Mouse (Mus musculus): ENCODE results near the gene Tmem132a. TPM values are rescaled to one million over a fixed set of nuclear protein-coding genes. Genes with fewer than 3 reads are reported as not detected.

Tmem132a gene
- polyA plus RNA-seq, 1 experiment from 2014 or later: 188 TPM

DNA sequence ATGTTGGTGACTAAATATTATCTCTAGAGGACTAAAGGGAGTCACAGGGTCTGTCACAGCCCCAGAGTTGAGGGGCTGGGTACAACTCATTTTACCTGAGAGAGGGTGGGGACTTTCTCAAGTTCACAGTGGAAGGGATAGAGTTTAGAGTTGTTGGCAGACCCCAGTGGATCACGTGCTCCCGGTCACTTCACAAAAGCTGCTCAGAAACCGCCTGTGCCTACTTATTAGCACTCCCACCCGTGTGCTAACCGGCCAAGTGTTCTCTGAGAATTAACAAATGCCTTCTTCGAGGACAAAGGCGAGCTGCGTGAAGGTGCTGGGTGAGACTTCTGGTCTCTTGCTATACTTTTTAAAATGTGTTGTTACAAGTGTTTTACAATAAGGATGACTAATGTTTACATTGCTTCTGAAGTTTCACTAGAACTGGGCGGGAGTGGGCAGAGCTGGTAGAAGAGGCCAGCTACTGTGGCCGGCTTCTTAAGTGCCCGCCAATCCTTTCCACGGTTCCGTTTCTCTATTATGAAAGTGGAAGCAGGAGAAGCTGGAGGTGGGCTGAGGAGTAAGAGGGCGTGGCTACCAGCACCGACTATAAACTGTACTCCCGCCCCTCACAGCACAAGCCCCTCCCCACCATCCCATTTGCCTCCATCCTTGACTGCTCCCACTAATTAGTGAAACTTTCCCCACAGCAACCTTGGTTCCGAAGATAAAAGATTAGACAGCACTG, 51.4 kb downstream of the Tmem132a start:
- WGBS: 49% methylated on average over 17 of the region's 17 CpGs
- H3K4me1 ChIP-seq (replicated peaks): no peaks in the 10 kb centered on the region
- H3K9me3 ChIP-seq: no peaks in the 10 kb centered on the region
- H3K4me3 ChIP-seq: no peak overlapping the region
- no peaks in the 10 kb centered on the region for H3K36me3 ChIP-seq
- H3K27me3 ChIP-seq: no peaks in the 10 kb centered on the region
- no peak overlapping the region for H3K9ac ChIP-seq
- H3K27ac ChIP-seq (replicated peaks): no peak overlapping the region
- ATAC-seq (ENCODE audit: low FRiP score, low read depth): 0 out of 2 replicates have a peak, but pooled peaks have one; percentile 15
- no peak overlapping the region; the same call in 1 of the 2 replicates for H3K4me2 ChIP-seq

DNA sequence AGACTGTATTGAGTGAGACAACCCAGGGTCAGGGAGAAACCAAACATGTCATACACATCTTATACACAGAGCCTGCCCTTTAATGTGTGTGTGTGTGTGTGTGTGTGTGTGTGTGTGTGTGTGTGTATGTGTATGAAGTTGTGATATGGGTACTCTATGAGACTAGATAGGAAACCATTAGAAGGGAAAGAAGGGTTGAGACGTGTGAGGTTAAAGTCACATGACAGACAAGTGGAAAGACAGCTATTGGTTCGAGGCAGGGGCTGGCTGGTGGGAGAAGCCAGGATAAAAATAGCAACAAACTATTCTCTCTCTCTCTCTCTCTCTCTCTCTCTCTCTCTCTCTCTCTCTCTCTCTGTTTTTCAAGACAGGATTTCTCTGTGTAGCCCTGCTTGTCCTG, 53.3 kb downstream of the Tmem132a start:
- Histone ChIP-seq H3K27ac (replicated peaks) (no peak overlapping the region), H3K9me3 (no peaks in the 10 kb centered on the region), H3K4me2 (no peak overlapping the region), H3K9ac (no peak overlapping the region), H3K36me3 (no peaks in the 10 kb centered on the region), H3K27me3 (no peaks in the 10 kb centered on the region), H3K4me3 (no peak overlapping the region), H3K4me1 (replicated peaks) (no peaks in the 10 kb centered on the region)
- 77% methylated on average over 2 of the region's 2 CpGs for WGBS
- no peak for ATAC-seq (ENCODE audit: low FRiP score, low read depth)

- H3K9ac ChIP-seq: no peak overlapping the region
- no peaks in the 10 kb centered on the region for H3K9me3 ChIP-seq
- no peak overlapping the region for H3K27ac ChIP-seq (replicated peaks)
- H3K4me3 ChIP-seq: no peak overlapping the region
- no peak overlapping the region for H3K4me2 ChIP-seq
- ATAC-seq (ENCODE audit: low FRiP score, low read depth): no peak
- 88% methylated on average over 6 of the region's 6 CpGs for WGBS
- H3K27me3 ChIP-seq: no peaks in the 10 kb centered on the region
- no peaks in the 10 kb centered on the region for H3K36me3 ChIP-seq
- no peaks in the 10 kb centered on the region for H3K4me1 ChIP-seq (replicated peaks)
These were observed 53.9 kb downstream of the Tmem132a start for GRCm38 (mm10) chr19:10815871-10816270.

DNA sequence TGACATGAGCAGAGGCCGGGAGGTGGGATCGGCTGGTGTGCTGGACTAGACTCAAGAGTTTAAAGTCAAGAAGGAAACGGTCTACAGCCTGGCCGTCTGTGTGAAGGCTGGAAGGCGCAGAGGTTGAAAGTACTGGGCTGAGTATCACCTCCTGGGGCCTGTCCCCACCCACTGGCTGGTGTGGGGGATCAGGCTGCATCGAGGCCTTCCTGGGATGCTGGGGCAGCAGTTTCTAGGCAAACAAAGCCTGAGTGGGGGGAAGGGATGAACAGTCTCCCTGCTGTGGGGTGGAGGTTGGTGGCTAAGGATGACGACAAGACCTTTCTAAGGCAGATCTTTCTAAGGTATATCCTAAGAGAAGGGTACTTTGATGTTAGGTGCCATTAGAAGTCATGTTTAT, 55.8 kb downstream of the Tmem132a start:
- H3K9ac ChIP-seq: no peak overlapping the region
- ATAC-seq (ENCODE audit: low FRiP score, low read depth): no peak
- no peaks in the 10 kb centered on the region for H3K36me3 ChIP-seq
- H3K9me3 ChIP-seq: no peaks in the 10 kb centered on the region
- H3K4me3 ChIP-seq: no peak overlapping the region
- H3K4me1 ChIP-seq (replicated peaks): peaks cover 12% of the 10 kb centered on the region; the same call in 1 of the 2 replicates
- 71% methylated on average over 7 of the region's 7 CpGs for WGBS
- no peaks in the 10 kb centered on the region for H3K27me3 ChIP-seq
- no peak overlapping the region for H3K27ac ChIP-seq (replicated peaks)
- no peak overlapping the region for H3K4me2 ChIP-seq

DNA sequence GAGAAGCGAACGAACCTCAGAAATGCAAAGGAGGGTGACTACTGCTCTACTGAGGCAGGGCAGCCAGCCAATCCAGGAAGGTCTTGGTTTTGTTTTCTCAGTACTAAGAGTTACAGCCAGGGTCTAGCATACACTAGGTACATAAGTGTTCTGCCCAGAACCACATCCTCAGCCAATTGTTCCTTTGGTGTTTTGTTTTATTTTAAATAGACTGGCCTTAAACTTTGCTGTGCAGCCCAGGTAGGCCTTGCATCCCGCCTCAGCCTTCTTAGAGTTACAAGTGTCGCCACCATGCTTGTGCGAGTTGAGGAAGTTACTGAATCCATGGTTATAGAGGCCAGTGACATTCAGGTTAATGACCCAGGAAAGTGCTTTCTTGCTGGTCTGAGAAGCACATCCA, 56.7 kb downstream of the Tmem132a start:
- Histone ChIP-seq H3K27ac (replicated peaks) (no peak overlapping the region), H3K4me1 (replicated peaks) (peaks cover 14% of the 10 kb centered on the region; the same call in 1 of the 2 replicates), H3K27me3 (no peaks in the 10 kb centered on the region), H3K4me2 (no peak overlapping the region), H3K36me3 (no peaks in the 10 kb centered on the region), H3K9ac (no peak overlapping the region), H3K4me3 (no peak overlapping the region), H3K9me3 (no peaks in the 10 kb centered on the region)
- no peak for ATAC-seq (ENCODE audit: low FRiP score, low read depth)
- WGBS: 95% methylated on average over 5 of the region's 5 CpGs

DNA sequence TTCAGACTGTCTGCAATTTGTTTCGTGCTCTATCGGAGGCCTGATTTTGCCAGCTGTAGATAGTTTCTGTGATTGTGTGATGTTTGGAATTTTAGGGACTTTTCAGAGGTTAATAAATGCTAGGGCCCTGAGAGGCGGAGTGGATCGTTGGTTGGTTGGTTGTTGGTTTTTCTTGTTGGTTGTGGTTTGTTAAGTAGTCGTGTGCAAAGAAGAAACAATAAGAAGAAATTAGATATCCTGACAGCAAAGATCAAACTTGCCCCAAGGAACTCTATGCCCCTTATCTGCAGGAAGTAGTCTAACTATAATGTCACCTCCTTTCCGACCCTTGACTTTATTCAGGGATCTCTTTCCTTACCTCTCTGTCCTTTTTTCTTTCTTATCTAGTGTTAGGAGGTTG, 58.3 kb downstream of the Tmem132a start:
- Histone ChIP-seq H3K9ac (no peak overlapping the region), H3K4me2 (no peak overlapping the region), H3K27me3 (no peaks in the 10 kb centered on the region), H3K36me3 (no peaks in the 10 kb centered on the region), H3K9me3 (no peaks in the 10 kb centered on the region), H3K4me3 (no peak overlapping the region), H3K27ac (replicated peaks) (no peak overlapping the region), H3K4me1 (replicated peaks) (peaks cover 14% of the 10 kb centered on the region; the same call in 1 of the 2 replicates)
- WGBS: 93% methylated on average over 6 of the region's 6 CpGs
- ATAC-seq (ENCODE audit: low FRiP score, low read depth): no peak

DNA sequence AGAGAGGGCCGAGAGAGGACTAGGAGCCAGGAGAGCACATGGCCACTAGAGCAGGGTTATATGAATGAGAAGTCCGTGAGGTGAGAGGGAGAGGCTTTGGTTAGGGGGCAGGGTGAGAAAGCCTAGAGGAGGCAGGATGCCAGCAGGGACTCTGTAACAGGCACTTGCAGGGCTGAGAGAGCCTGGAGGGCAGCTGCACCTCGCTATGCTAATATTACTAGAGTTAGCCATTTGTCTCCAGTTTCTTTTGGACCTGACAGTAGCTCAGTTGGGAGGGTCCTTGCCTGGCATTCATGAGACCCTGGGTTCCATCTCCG, 59.6 kb downstream of the Tmem132a start:
- no peaks in the 10 kb centered on the region for H3K36me3 ChIP-seq
- H3K4me2 ChIP-seq: no peak overlapping the region
- H3K27me3 ChIP-seq: no peaks in the 10 kb centered on the region
- ATAC-seq (ENCODE audit: low FRiP score, low read depth): no peak
- WGBS: 47% methylated on average over 4 of the region's 4 CpGs
- H3K9ac ChIP-seq: no peak overlapping the region
- H3K9me3 ChIP-seq: no peaks in the 10 kb centered on the region
- no peak overlapping the region for H3K4me3 ChIP-seq
- H3K27ac ChIP-seq (replicated peaks): peak overlapping the region; percentile 38; the same call in 1 of the 2 replicates
- H3K4me1 ChIP-seq (replicated peaks): peaks cover 14% of the 10 kb centered on the region; the same call in 1 of the 2 replicates

GRCm38 (mm10) chr19:10809428-10810175, 60.1 kb downstream of the Tmem132a start:
- Histone ChIP-seq H3K36me3 (no peaks in the 10 kb centered on the region), H3K9ac (no peak overlapping the region), H3K27ac (replicated peaks) (peak overlapping the region; percentile 38), H3K4me2 (no peak overlapping the region), H3K27me3 (no peaks in the 10 kb centered on the region), H3K9me3 (no peaks in the 10 kb centered on the region), H3K4me3 (no peak overlapping the region), H3K4me1 (replicated peaks) (peaks cover 14% of the 10 kb centered on the region; the same call in 1 of the 2 replicates)
- 70% methylated on average over 11 of the region's 11 CpGs for WGBS
- ATAC-seq (ENCODE audit: low FRiP score, low read depth): peak; percentile 68

DNA sequence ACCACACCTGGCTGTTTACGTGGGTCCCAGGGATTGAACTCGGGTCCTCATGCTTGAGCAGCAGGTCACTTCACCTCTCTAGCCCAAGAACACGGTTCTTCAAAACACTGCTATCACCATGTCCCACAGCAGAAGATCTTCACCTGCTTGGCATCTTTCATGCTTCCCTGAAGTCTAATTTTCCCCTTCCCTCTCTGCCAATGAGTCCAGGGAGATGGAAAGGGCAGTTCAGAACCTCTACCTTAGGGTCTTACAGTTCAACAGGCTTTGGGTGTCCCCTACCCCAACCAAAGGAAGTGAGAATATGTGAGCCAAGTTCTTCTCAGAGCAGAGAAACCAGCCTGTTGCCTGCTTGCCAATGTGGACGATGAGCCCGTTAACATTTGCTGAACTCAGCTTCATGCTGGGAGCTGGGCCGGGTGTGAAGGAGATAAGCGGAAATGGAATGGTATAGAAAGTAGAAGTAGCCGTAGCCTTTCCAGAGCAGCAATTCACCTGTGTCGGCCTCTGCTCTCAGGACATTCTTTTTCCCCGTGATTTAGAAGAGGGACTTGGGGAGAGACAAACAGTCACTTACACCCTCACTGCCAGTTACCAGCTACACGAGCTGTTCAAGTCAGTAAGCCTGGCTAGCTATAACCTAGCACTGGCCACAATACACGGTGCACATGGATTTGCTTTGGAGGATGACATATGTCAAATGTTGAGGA, 61.1 kb downstream of the Tmem132a start:
- H3K27ac ChIP-seq (replicated peaks): peak overlapping the region; percentile 38
- ATAC-seq (ENCODE audit: low FRiP score, low read depth): peak; percentile 28; the same call in 1 of the 2 replicates
- H3K9me3 ChIP-seq: no peaks in the 10 kb centered on the region
- H3K4me1 ChIP-seq (replicated peaks): peaks cover 14% of the 10 kb centered on the region; the same call in 1 of the 2 replicates
- no peak overlapping the region for H3K4me3 ChIP-seq
- H3K27me3 ChIP-seq: no peaks in the 10 kb centered on the region
- no peak overlapping the region for H3K4me2 ChIP-seq
- no peak overlapping the region for H3K9ac ChIP-seq
- H3K36me3 ChIP-seq: no peaks in the 10 kb centered on the region
- 84% methylated on average over 12 of the region's 12 CpGs for WGBS

Other genes starting within 250 kb of the Tmem132a start
- gene Vwce, start 235.7 kb downstream of the Tmem132a start, polyA plus RNA-seq (2015; fragmentation: Nextera tagmentation; extraction: Ambion mirVana): 0.94 and 1.3 TPM in 2 replicates
- not detected in 2 replicates for gene Pga5, start 191.9 kb downstream of the Tmem132a start, polyA plus RNA-seq (2015; fragmentation: Nextera tagmentation; extraction: Ambion mirVana)
- 28.8 and 31.8 TPM in 2 replicates for gene Vps37c, start 181.2 kb downstream of the Tmem132a start, polyA plus RNA-seq (2015; fragmentation: Nextera tagmentation; extraction: Ambion mirVana)
- 0.25 and 0.28 TPM in 2 replicates for gene Cd5, start 130.9 kb downstream of the Tmem132a start, polyA plus RNA-seq (2015; fragmentation: Nextera tagmentation; extraction: Ambion mirVana)
- gene Cd6, start 39.9 kb downstream of the Tmem132a start, polyA plus RNA-seq (2015; fragmentation: Nextera tagmentation; extraction: Ambion mirVana): 0.10 TPM in 1 of 2 replicates, not detected in the other
- 0.30 and 0.47 TPM in 2 replicates for gene Slc15a3, start 30.2 kb downstream of the Tmem132a start, polyA plus RNA-seq (2015; fragmentation: Nextera tagmentation; extraction: Ambion mirVana)
- gene Tmem109, start 12.1 kb upstream of the Tmem132a start, polyA plus RNA-seq (2015; fragmentation: Nextera tagmentation; extraction: Ambion mirVana): 45.6 and 46.2 TPM in 2 replicates
- 43.3 and 44.1 TPM in 2 replicates for gene Prpf19, start 25.3 kb upstream of the Tmem132a start, polyA plus RNA-seq (2015; fragmentation: Nextera tagmentation; extraction: Ambion mirVana)
- gene Zp1, start 50.7 kb upstream of the Tmem132a start, polyA plus RNA-seq (2015; fragmentation: Nextera tagmentation; extraction: Ambion mirVana): 0.21 and 0.27 TPM in 2 replicates
- 0.08 and 0.09 TPM in 2 replicates for gene Ptgdr2, start 67.2 kb upstream of the Tmem132a start, polyA plus RNA-seq (2015; fragmentation: Nextera tagmentation; extraction: Ambion mirVana)
- gene Ccdc86, start 79.3 kb upstream of the Tmem132a start, polyA plus RNA-seq (2015; fragmentation: Nextera tagmentation; extraction: Ambion mirVana): 14.6 and 14.9 TPM in 2 replicates
- not detected in 2 replicates for gene Ms4a10, start 104.7 kb upstream of the Tmem132a start, polyA plus RNA-seq (2015; fragmentation: Nextera tagmentation; extraction: Ambion mirVana)
- gene Ms4a15, start 123.3 kb upstream of the Tmem132a start, polyA plus RNA-seq (2015; fragmentation: Nextera tagmentation; extraction: Ambion mirVana): 0.17 TPM in 1 of 2 replicates, not detected in the other
- gene Ms4a18, start 148.1 kb upstream of the Tmem132a start, polyA plus RNA-seq (2015; fragmentation: Nextera tagmentation; extraction: Ambion mirVana): not detected in 2 replicates
- not detected in 2 replicates for gene Ms4a8a, start 211.2 kb upstream of the Tmem132a start, polyA plus RNA-seq (2015; fragmentation: Nextera tagmentation; extraction: Ambion mirVana)

Data from hindbrain, embryonic 15.5 days (tissue).